Mouse (Mus musculus) megakaryocyte, embryonic 14.5 days (primary cell): Measurements from ENCODE around the gene Ccdc136.
"Not testable (repeated sequence)": the region's sequence is repeated elsewhere in the genome, so short reads cannot be mapped to it uniquely, and the experiment has no call there.

Source experiments
- FLI1 ChIP-seq: IDR thresholded peaks from 2 replicates; pipeline ENCODE4 v1.6.1; 2012; ENCODE audit warnings: low read length, inconsistent platforms, mixed read lengths
- GATA1 ChIP-seq: IDR thresholded peaks from 3 replicates; pipeline ENCODE4 v1.6.1; 2012; ENCODE audit warnings: mixed read lengths, low read length, inconsistent platforms, borderline replicate concordance

- TF ChIP-seq GATA1, FLI1: not testable (repeated sequence)
Observed at GRCm38 (mm10) chr6:29391241-29391640, 4.9 kb upstream of the Ccdc136 start.
